Mouse (Mus musculus) ovary, adult 10 weeks (tissue): ENCODE data around the gene Bag6. TPM values are rescaled to one million over a fixed set of nuclear protein-coding genes. Genes with fewer than 3 reads are reported as not detected.

Experiments used
- polyA plus RNA-seq: library from polyadenylated mRNA; stranded (reverse); fragments of 350-450 nt; fragmentation: Illumina TruSeq; extraction: RNeasy Lipid Tissue Mini Kit (QIAGEN cat#74804); gene quantifications from one replicate; pipeline ENCODE4 v1.2.3, GENCODE M21; 2014

Gene Bag6
- 9.7 TPM for polyA plus RNA-seq

DNA sequence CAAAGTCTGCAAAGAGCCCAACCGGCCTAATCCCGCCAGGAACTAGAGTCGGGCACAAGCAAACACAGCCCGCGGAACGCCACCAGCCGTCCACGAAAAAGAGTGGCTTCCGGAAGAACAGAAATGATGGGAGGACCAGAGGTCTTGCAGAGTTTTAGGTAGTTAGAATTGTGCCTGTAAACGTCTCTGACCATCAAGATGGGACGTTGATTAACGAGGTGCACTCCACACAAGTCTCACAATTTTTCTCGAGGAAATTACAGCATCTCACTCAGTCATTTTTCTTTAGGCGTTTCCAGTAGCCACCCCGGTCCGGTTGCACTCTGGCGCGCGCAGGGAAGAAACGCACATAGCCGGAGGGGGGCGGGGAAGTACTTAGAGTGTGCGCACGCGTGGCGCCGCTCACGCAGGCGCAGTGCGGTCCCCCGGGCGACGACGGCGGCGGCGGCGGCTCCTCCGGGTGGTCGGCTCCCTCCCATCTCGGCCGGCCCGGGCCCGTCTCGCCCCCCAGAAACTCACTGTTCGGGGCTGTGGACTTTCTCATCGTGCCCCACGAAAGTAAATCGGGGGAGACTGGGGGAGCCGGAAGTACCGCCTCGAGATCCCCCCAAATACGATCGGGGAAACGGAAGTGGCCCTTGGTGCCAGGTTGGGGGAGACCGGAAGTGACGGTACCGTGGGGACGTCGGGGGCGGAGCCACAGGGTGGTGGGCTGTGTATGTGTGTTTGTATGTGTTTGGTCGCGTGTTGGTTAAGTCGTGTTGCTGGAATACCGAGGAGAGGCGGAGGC lies at the start of gene Bag6:
Bag6 (plus strand) TSS at position 378 of the 790 bp plus-strand sequence.

GRCm38 (mm10) chr17:35085208-35085865 lies 49.6 kb upstream of the Bag6 start, which contains the start of gene Ly6g6f:
Gene Ly6g6f, minus strand, starts transcription at chr17:35085610.

DNA sequence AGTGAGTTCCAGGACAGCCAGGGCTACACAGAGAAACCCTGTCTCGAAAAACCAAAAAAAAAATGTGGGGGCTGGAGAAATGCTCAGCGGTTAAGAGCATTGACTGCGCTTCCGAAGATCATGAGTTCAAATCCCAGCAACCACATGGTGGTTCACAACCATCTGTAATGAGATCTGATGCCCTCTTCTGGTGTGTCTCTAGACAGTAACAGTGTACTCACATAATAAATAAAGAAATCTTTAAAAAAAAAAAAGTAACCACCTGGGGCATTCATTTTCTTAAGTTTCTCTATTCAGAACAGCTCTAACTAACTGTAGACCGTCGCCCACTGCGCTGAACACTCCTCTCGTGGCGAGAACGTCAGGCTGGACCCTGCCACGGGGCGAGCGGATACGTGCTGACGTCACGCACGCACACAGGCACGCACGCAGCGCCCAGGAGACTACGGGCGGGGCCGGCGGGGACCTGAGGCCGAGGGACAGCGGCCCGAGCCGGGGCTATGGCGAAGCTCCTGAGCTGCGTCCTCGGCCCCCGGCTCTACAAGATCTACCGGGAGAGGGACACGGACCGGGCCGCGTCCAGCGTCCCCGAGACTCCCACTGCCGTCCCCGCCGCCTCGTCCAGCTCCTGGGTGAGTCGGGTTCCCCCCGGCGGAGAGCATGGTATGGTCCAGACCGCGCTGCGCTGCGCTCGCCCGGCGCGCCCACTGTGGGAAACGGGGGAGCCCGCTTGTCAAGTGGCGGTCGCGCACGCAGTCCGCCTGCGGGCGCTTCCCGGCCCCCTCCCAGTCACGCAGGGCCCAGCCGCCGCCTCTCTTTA lies 45.9 kb upstream of the Bag6 start, which contains the start of gene Abhd16a:
Abhd16a (plus strand) TSS at position 439 of the 820 bp plus-strand sequence.

GRCm38 (mm10) chr17:35108097-35108496 lies 26.9 kb upstream of the Bag6 start, which contains the start of gene Ly6g5c:
Gene Ly6g5c, plus strand, starts transcription at chr17:35108279.

GRCm38 (mm10) chr17:35115046-35116019 lies 19.6 kb upstream of the Bag6 start, which contains the start of gene Ly6g5b:
Gene Ly6g5b, minus strand, starts transcription at chr17:35115428.

GRCm38 (mm10) chr17:35121143-35121799 lies 13.7 kb upstream of the Bag6 start, which contains the start of gene Gpank1:
Gene Gpank1, plus strand, starts transcription at chr17:35121455.

GRCm38 (mm10) chr17:35121871-35122303 lies 13.1 kb upstream of the Bag6 start, which contains the start of gene Csnk2b:
Gene Csnk2b, minus strand, starts transcription at chr17:35122053.

DNA sequence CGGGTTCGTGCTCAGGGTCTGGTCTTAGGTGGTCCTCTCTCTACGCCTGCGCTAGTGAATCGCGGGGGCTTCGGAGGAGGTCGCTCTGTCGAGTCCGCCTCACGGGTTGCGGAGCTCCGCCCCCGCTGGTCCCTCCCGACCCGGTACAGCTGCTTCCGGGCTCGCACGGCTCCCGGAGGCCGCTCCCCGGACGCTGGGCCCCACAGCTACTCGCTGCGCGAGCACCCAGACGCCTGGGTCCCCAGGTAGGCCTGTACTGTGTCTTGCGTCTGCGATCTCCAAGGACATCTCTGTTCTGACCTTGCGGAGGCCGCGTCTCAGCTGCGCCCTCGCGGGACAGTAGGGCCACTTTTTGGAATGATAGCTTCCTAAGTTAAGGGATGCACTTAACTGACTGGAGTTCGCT lies 8.8 kb upstream of the Bag6 start, which contains the start of gene D17H6S53E:
D17H6S53E (plus strand) TSS at position 168 of the 406 bp plus-strand sequence.

GRCm38 (mm10) chr17:35131500-35132173 lies 3.3 kb upstream of the Bag6 start, which contains the start of gene Apom:
Gene Apom, minus strand, starts transcription at chr17:35132050.

GRCm38 (mm10) chr17:35164568-35165450 lies 29.8 kb downstream of the Bag6 start, which contains the start of gene Prrc2a:
Gene Prrc2a, minus strand, starts transcription at chr17:35164897.

GRCm38 (mm10) chr17:35175968-35176367 lies 41.0 kb downstream of the Bag6 start, which contains the start of gene Aif1:
Gene Aif1, minus strand, starts transcription at chr17:35176068.

DNA sequence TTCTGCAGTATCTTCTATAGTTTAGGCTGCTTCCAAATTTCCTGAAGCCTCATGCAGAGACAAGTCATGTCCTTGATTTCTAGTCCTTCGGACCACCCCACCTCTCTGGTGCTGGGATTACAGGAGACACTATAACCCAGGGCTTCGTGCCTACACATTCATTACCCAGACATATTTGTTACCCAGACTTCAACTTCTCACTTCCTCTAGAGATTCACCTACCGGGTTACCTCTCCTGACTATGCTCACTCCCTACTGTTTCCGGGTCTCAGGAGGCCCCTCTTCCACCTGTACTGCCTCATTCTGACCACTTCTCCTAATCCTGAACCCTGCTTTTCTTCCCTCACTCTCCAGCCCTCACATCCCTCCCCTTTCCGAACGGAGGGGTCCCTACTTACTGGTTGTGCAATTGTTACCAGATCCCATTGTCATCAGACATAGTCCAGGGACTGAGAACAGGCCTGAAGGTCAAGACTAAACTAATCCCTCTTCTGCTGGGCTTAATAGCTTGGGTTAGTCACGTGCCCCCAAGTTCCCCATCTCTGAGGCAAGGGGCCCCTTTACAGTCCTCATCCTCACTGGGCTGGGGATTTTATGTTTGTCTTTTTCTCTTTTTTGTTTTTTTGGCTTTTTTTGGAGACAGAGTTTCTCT lies 53.1 kb downstream of the Bag6 start, which contains the start of gene Lst1:
Lst1 (minus strand) TSS at position 481 of the 652 bp plus-strand sequence.

DNA sequence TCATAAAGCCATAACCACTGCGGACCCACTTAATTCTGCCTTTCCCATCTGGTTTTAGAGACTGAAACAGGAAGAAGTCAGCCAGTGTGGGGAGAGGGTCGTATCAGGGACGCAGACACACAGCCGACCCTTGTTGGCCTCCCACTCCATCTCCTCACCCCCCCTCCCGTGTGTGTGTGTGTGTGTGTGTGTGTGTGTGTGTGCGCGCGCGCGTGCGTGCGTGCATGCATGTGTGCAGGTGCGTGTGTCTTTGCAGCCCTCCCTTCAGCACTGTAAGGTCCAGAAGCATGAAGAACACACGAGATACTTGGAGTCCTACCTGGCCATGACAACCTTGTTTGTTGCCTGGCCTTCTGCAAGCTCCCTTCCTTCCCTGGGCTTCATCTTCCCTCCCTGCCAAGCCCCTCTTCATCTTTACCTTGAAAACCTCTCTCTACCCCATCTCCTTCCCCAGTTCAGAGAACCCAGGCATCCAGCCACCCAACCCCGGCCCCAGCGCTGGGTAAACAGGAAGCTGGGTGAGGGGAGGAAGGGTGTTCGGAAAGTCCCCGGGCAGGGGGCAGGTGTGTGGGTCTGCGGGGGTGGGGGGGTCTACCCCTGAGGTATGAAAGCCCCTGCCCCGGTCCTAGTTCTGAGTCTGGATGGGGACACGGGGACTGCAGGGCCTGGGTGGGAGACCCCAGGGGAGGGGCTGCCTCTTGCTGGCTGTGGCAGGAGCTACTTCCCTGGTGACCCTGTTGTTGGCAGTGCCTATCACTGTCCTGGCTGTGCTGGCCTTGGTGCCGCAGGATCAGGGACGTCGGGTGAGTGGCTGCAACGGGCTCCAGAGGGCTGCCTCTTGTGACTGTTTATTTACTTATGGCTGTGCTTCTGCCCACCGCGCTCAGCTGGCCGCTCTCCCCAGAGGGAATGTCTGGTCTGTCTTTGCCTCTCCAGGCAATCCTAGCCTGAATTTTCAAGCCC lies 59.2 kb downstream of the Bag6 start, which contains the start of gene Ltb:
Ltb (plus strand) TSS at position 559 of the 963 bp plus-strand sequence.

